Mouse (Mus musculus) neural tube, embryonic 12.5 days (tissue): ENCODE measurements at regions not wholly inside any gene's neighbourhood (a gene's known extent, or its start where the extent isn't known, plus 50 kb on each side); places are given as distances from the start of the nearest gene placed in this dataset.

ENCODE experiments used
- ATAC-seq: fragments of 200-750 bp; cut with Nextera tagmentation; 2 replicates; pipeline ENCODE4 v1.8.0; 2017; ENCODE audit warnings: low read depth, mild to moderate bottlenecking, moderate TSS enrichment, moderate library complexity; ENCODE audit not compliant: low FRiP score
- H3K27ac ChIP-seq: fragments of 300-500 bp; sonication (generic); 2 replicates; pipeline ENCODE4 v1.5.1; 2016
- H3K27me3 ChIP-seq: fragments of 300-500 bp; sonication (generic); replicated peaks from 2 replicates; pipeline ENCODE4 v1.6.1; 2016; ENCODE audit warnings: mild to moderate bottlenecking
- H3K36me3 ChIP-seq: fragments of 300-500 bp; sonication (generic); 2 replicates; pipeline ENCODE4 v1.6.1; 2016; ENCODE audit warnings: mild to moderate bottlenecking
- H3K4me1 ChIP-seq: fragments of 300-500 bp; sonication (generic); 2 replicates; pipeline ENCODE4 v1.6.1; 2016
- H3K4me2 ChIP-seq: fragments of 300-500 bp; sonication (generic); replicated peaks from 2 replicates; pipeline ENCODE4 v1.6.1; 2016; ENCODE audit warnings: mild to moderate bottlenecking
- H3K4me3 ChIP-seq: fragments of 300-500 bp; sonication (generic); 2 replicates; pipeline ENCODE4 v1.5.1; 2016
- H3K9ac ChIP-seq: fragments of 300-500 bp; sonication (generic); 2 replicates; pipeline ENCODE4 v1.6.1; 2016; ENCODE audit warnings: mild to moderate bottlenecking
- H3K9me3 ChIP-seq: fragments of 300-500 bp; sonication (generic); 2 replicates; pipeline ENCODE4 v1.6.1; 2016; ENCODE audit warnings: mild to moderate bottlenecking
- WGBS: fragments of 180-500 bp; shearing (Covaris S2); methylation state at CpG from one replicate; pipeline ENCODE4 v1.1.7; 2016; 5-methylcytosine and 5-hydroxymethylcytosine counted together

DNA sequence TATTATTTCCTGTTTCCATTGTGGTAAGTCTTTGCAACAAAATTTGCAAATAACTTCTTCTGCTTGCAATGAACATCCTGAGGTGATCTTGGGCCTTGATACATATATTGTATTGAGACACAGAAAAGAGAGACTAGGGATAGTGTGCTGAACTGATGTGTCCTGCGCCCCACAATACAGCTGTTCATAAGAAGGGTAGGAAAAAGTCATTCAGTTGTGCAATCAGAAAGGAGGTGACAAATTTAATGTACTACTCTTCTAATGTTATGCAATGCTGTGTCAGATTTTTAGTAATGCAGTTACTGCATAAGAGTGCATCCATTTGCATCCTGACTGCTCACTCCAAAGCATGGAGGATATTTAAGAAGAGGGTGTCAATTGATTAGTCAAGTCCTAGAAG is 543.5 kb downstream of the Flrt2 start:
- H3K36me3 ChIP-seq, result no peaks in the 10 kb centered on the region
- H3K27ac ChIP-seq, result no peak overlapping the region
- H3K4me2 ChIP-seq, result no peak overlapping the region
- no peaks in the 10 kb centered on the region for H3K27me3 ChIP-seq
- H3K9me3 ChIP-seq, result no peaks in the 10 kb centered on the region
- no peak for ATAC-seq
- no peak overlapping the region for H3K4me3 ChIP-seq
- no peak overlapping the region for H3K9ac ChIP-seq
- no peaks in the 10 kb centered on the region for H3K4me1 ChIP-seq
- WGBS, result 97% methylated on average over 1 of the region's 1 CpGs

DNA sequence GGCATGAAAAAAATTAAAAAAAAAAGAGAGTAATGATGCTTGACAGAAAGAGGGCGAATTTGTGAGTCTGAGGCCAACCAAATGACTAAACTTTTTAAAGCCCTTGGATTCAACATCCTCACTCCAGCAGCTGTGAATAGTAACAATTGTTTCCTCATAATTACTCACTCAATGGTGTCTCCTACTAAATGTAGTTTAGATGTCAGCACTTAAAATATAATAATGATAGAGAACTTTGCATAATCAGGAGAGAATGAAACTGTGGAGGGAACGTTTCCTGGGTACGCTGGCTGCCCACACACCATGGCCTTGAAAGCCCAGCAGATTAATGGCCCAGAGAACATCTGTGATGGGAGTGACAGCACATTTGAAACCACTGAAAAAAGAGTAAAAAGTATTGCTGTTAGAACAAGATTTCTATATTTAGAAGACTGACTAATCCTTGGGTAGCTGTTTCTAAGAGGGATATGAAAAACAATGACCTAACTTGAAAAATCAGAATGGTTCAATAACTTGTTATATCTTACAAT is 544.0 kb downstream of the Flrt2 start:
- Histone ChIP-seq H3K4me3 (no peak overlapping the region), H3K9me3 (no peaks in the 10 kb centered on the region), H3K4me1 (no peaks in the 10 kb centered on the region), H3K9ac (no peak overlapping the region), H3K36me3 (no peaks in the 10 kb centered on the region), H3K4me2 (no peak overlapping the region), H3K27me3 (no peaks in the 10 kb centered on the region), H3K27ac (no peak overlapping the region)
- 64% methylated on average over 3 of the region's 3 CpGs for WGBS
- no peak for ATAC-seq

GRCm38 (mm10) chr12:96239642-96240041 is 547.6 kb downstream of the Flrt2 start:
- no peak overlapping the region for H3K4me2 ChIP-seq
- ATAC-seq, result no peak
- H3K9me3 ChIP-seq, result no peaks in the 10 kb centered on the region
- no peak overlapping the region for H3K9ac ChIP-seq
- 85% methylated on average over 2 of the region's 2 CpGs for WGBS
- H3K4me3 ChIP-seq, result no peak overlapping the region
- no peaks in the 10 kb centered on the region for H3K36me3 ChIP-seq
- H3K27me3 ChIP-seq, result no peaks in the 10 kb centered on the region
- no peaks in the 10 kb centered on the region for H3K4me1 ChIP-seq
- no peak overlapping the region for H3K27ac ChIP-seq

GRCm38 (mm10) chr12:96261978-96262377 is 570.0 kb downstream of the Flrt2 start:
- Histone ChIP-seq H3K9ac (no peak overlapping the region), H3K36me3 (no peaks in the 10 kb centered on the region), H3K27ac (no peak overlapping the region), H3K4me1 (no peaks in the 10 kb centered on the region), H3K4me3 (no peak overlapping the region), H3K27me3 (no peaks in the 10 kb centered on the region), H3K4me2 (no peak overlapping the region), H3K9me3 (no peaks in the 10 kb centered on the region)
- WGBS, result 71% methylated on average over 4 of the region's 4 CpGs
- ATAC-seq, result no peak

DNA sequence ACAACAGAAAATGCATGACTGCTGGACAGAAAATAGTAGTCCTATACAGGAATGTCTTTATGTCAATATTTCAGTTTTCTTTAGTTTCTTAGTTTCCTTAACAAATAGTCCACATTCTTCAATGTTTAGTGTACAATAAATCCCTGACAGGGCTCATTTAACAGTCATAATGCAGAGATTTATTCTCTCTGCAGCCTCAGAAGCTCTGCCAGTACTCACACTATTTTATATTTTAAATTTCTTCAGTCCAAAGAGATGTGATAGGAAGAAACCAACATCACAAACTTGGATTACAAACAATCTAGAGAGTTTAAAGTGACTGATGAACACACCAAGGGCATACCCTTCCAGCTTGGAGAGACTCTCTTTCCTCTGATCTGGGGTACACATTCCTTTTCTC is 583.9 kb downstream of the Flrt2 start:
- no peak for ATAC-seq

GRCm38 (mm10) chr12:96311137-96311536 is 619.1 kb downstream of the Flrt2 start:
- Histone ChIP-seq H3K9me3 (no peaks in the 10 kb centered on the region), H3K4me1 (no peaks in the 10 kb centered on the region), H3K27me3 (no peaks in the 10 kb centered on the region), H3K4me2 (no peak overlapping the region), H3K36me3 (no peaks in the 10 kb centered on the region), H3K4me3 (no peak overlapping the region), H3K27ac (no peak overlapping the region), H3K9ac (no peak overlapping the region)
- 0 out of 2 replicates have a peak, but pooled peaks have one; percentile 29 for ATAC-seq
- WGBS, result 5% methylated on average over 2 of the region's 2 CpGs

More for the DNA sequence above, 583.9 kb downstream of the Flrt2 start:
- no peaks in the 10 kb centered on the region for H3K9me3 ChIP-seq
- H3K36me3 ChIP-seq, result no peaks in the 10 kb centered on the region
- no peaks in the 10 kb centered on the region for H3K4me1 ChIP-seq
- no peak overlapping the region for H3K4me3 ChIP-seq
- H3K27ac ChIP-seq, result no peak overlapping the region
- no peak overlapping the region for H3K9ac ChIP-seq
- H3K27me3 ChIP-seq, result no peaks in the 10 kb centered on the region
- H3K4me2 ChIP-seq, result no peak overlapping the region

- no peak overlapping the region for H3K4me3 ChIP-seq
- no peak overlapping the region for H3K4me2 ChIP-seq
- no peak for ATAC-seq
- no peaks in the 10 kb centered on the region for H3K36me3 ChIP-seq
- no peaks in the 10 kb centered on the region for H3K9me3 ChIP-seq
- no peaks in the 10 kb centered on the region for H3K27me3 ChIP-seq
- no peak overlapping the region for H3K27ac ChIP-seq
- 88% methylated on average over 10 of the region's 10 CpGs for WGBS
- no peak overlapping the region for H3K9ac ChIP-seq
- no peaks in the 10 kb centered on the region for H3K4me1 ChIP-seq
Observed at GRCm38 (mm10) chr12:96323061-96323786, 631.2 kb downstream of the Flrt2 start.

DNA sequence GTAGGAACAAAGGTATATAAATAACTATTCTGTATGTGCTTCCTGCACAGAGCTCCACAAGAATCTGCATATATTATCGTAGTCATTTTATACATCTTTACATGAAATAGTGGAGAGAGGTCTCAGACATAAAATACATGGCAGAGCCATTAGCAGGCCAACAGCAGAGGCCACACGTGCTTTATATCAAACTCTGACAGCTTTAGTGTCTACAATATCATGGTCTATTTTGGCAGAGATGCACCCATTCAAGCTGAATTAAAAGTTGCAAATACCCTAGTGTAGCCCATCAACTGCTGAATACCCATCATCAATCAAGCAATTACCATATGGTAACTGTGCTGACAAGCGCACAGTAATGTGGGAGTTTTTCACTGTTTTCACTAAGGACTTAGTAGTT is 659.1 kb downstream of the Flrt2 start:
- ATAC-seq, result peak; percentile 68
- Histone ChIP-seq H3K4me3 (no peak overlapping the region), H3K9ac (no peak overlapping the region), H3K4me2 (no peak overlapping the region), H3K36me3 (no peaks in the 10 kb centered on the region), H3K9me3 (no peaks in the 10 kb centered on the region), H3K27ac (no peak overlapping the region), H3K27me3 (no peaks in the 10 kb centered on the region), H3K4me1 (peaks cover 3% of the 10 kb centered on the region; the same call in 1 of the 2 replicates)
- WGBS, result 31% methylated on average over 3 of the region's 3 CpGs

DNA sequence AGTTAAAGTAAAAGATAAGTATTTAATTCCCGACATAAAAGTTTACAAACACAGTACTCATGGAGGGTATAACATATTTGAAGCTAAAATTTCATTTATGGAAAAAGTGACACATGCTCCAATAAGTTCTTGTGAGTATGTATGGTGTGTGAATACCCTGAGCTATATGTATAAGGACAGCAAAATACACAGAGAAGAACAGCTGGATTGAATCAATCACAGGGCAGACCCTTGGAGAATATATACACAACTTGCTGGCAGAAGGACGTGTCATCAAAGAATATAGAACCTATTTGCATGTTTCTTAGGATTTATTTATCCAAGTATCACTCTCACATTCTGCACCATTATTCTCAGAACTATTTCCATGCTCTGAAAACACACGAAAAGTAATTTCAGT is 686.9 kb downstream of the Flrt2 start:
- no peak overlapping the region for H3K4me2 ChIP-seq
- WGBS, result 80% methylated on average over 3 of the region's 3 CpGs
- no peak for ATAC-seq

DNA sequence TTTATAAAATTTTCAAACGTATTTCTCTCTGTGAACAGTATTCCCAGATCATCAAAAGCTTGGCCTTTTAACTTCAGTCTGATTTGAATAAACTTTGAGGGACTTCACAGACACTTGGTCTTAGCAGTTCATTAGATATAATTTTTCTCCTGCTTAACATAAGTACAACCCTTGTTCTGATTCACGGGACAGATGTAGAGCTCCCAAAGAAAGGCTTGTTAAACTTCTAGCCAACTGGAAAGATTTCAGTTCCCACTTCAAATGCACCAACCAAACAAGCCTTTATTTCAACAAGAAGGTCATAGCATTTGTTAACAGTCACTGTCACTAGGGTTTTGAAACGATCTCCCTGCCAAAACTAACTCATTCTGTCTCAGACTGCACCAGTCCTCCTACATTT is 727.1 kb downstream of the Flrt2 start:
- Histone ChIP-seq H3K4me2 (no peak overlapping the region), H3K4me1 (no peaks in the 10 kb centered on the region), H3K27ac (no peak overlapping the region), H3K4me3 (no peak overlapping the region), H3K27me3 (no peaks in the 10 kb centered on the region), H3K9ac (no peak overlapping the region), H3K36me3 (no peaks in the 10 kb centered on the region), H3K9me3 (no peaks in the 10 kb centered on the region)
- ATAC-seq, result no peak
- WGBS, result 67% methylated on average over 3 of the region's 3 CpGs

More for the DNA sequence above, 686.9 kb downstream of the Flrt2 start:
- no peak overlapping the region for H3K9ac ChIP-seq
- no peak overlapping the region for H3K27ac ChIP-seq
- H3K36me3 ChIP-seq, result no peaks in the 10 kb centered on the region
- no peaks in the 10 kb centered on the region for H3K27me3 ChIP-seq
- no peaks in the 10 kb centered on the region for H3K4me1 ChIP-seq
- H3K9me3 ChIP-seq, result no peaks in the 10 kb centered on the region
- no peak overlapping the region for H3K4me3 ChIP-seq

- H3K9ac ChIP-seq, result no peak overlapping the region
- no peak for ATAC-seq
- H3K36me3 ChIP-seq, result no peaks in the 10 kb centered on the region
- no peaks in the 10 kb centered on the region for H3K4me1 ChIP-seq
- H3K4me2 ChIP-seq, result no peak overlapping the region
- no peak overlapping the region for H3K4me3 ChIP-seq
- no peaks in the 10 kb centered on the region for H3K27me3 ChIP-seq
- H3K9me3 ChIP-seq, result no peaks in the 10 kb centered on the region
- no peak overlapping the region for H3K27ac ChIP-seq
Observed at GRCm38 (mm10) chr12:96419567-96419966, 727.5 kb downstream of the Flrt2 start.

DNA sequence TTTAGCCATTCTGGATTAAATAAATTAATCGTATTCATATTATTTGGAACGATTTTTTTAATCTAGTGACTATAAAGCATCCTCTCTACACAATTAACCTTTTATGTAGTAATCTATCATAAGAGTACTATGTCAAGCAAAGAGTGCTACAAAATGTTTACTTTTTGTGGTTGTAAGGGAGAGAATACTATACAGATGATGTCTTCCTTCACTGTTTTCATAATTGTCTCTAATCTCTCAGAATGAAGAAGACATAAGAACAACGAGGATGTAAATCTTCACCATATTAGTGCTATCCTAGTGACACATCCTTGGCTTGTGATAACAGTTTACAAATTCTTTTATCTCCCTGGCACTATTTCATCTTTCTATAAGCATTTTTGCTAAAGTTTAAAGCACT is 735.6 kb downstream of the Flrt2 start:
- H3K9ac ChIP-seq, result no peak overlapping the region
- H3K27ac ChIP-seq, result no peak overlapping the region
- no peak overlapping the region for H3K4me3 ChIP-seq
- H3K36me3 ChIP-seq, result no peaks in the 10 kb centered on the region
- 91% methylated on average over 3 of the region's 3 CpGs for WGBS
- H3K27me3 ChIP-seq, result no peaks in the 10 kb centered on the region
- no peaks in the 10 kb centered on the region for H3K4me1 ChIP-seq
- no peaks in the 10 kb centered on the region for H3K9me3 ChIP-seq
- H3K4me2 ChIP-seq, result no peak overlapping the region
- no peak for ATAC-seq

DNA sequence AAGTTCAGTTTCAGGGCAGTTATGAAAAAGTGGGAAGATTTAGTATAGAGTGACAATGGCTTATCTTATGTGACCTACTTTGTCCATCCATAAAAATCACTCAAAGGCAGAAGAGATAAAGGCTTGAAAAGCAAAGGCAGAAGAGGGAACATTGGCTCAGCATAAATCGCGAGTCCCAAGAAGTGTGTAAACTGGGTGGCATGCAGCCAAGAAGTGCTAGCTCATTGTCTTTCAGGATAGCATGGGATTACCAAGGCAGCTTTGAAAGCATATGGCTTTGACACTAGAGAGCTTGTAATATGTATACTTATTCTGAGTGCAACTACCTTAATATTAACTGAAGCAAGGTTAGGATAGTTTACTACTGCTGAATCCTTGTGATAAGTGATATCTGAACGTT is 750.5 kb downstream of the Flrt2 start:
- no peak overlapping the region for H3K4me2 ChIP-seq
- no peak overlapping the region for H3K27ac ChIP-seq
- WGBS, result 89% methylated on average over 3 of the region's 3 CpGs

More for the DNA sequence above, 750.5 kb downstream of the Flrt2 start:
- H3K9ac ChIP-seq, result no peak overlapping the region
- H3K4me3 ChIP-seq, result no peak overlapping the region
- ATAC-seq, result no peak
- no peaks in the 10 kb centered on the region for H3K9me3 ChIP-seq
- H3K36me3 ChIP-seq, result no peaks in the 10 kb centered on the region
- no peaks in the 10 kb centered on the region for H3K4me1 ChIP-seq
- no peaks in the 10 kb centered on the region for H3K27me3 ChIP-seq
